Mouse (Mus musculus): ENCODE measurements around the gene Spag6l. TPM values are rescaled to one million over a fixed set of nuclear protein-coding genes. Genes with fewer than 3 reads are reported as not detected.

Gene Spag6l
- total RNA-seq, 2 experiments from 2014 or later = 9.8 to 11.9 TPM

Other genes starting within 250 kb of the Spag6l start
- gene Fgd4, start 228.9 kb downstream of the Spag6l start, total RNA-seq (2021) = 10 to 100 TPM; 46.4 to 50.1 TPM
- not detected for gene Olfr19, start 153.1 kb downstream of the Spag6l start, total RNA-seq (2021)
- gene Igll1, start 34.5 kb upstream of the Spag6l start, total RNA-seq (2021) = not detected
- gene Top3b, start 41.3 kb upstream of the Spag6l start, total RNA-seq (2021) = 10 to 100 TPM; 59.1 to 68.6 TPM
- not detected for gene Vpreb1, start 41.4 kb upstream of the Spag6l start, total RNA-seq (2021)
- gene Ppm1f, start 67.0 kb upstream of the Spag6l start, total RNA-seq (2021) = 10 to 100 TPM; 54.7 to 56.3 TPM
- gene Mapk1, start 153.9 kb upstream of the Spag6l start, total RNA-seq (2021) = 100 to 1,000 TPM; 507 to 529 TPM
- 10 to 100 TPM; 35.7 to 36.5 TPM for gene Ypel1, start 240.2 kb upstream of the Spag6l start, total RNA-seq (2021)

Measured in layer of hippocampus, adult 18-20 months (tissue).